Mouse (Mus musculus): ENCODE results near the gene Pum2. TPM values are rescaled to one million over a fixed set of nuclear protein-coding genes. Genes with fewer than 3 reads are reported as not detected.
"Not testable (repeated sequence)": the region's sequence is repeated elsewhere in the genome, so short reads cannot be mapped to it uniquely, and the experiment has no call there.

The Pum2 gene
- polyA plus RNA-seq, 1 experiment from 2014 or later = 22.7 TPM

DNA sequence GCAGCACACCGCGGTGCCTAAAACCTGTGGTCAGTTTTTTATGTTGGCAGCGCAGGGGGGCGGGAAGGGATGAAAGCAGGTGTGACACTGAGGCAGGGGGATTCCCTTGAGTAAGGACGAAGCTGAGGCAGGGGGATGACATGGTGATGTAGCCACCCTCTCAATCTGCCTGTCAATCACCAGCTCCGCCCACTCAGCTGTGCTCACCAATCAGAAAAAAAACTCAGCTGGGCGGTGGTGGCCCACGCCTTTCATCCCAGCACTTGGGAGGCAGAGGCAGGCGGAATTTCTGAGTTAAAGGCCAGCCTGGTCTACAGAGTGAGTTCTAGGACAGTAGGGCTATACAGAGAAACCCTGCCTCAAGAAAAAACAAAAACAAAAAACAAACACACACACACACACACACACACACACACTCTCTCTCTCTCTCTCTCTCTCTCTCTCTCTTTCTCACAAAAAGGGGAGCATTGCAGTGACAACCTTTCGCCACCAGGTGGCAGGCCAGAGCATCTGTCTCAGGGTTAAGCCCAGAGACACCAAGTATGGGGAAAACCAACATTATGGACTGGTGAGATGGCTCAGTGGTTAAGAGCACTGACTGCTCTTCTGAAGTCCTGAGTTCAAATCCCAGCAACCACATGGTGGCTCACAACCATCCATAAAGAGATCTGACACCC, 35.4 kb upstream of the Pum2 start:
- H3K9ac ChIP-seq (ENCODE audit: low read depth, low read length); H3K4me1 ChIP-seq (replicated peaks; ENCODE audit: control insufficient read depth, insufficient read depth, low read length); H3K4me2 ChIP-seq (replicated peaks; ENCODE audit: low read depth); H3K27ac ChIP-seq (ENCODE audit: low read depth, low read length); H3K36me3 ChIP-seq (ENCODE audit: control insufficient read depth, insufficient read depth); H3K27me3 ChIP-seq (replicated peaks; ENCODE audit: control insufficient read depth, insufficient read depth, low read length); H3K4me3 ChIP-seq (ENCODE audit: low read depth, low read length); ATAC-seq; H3K9me3 ChIP-seq (ENCODE audit: control insufficient read depth): not testable (repeated sequence)
- TF ChIP-seq CTCF (IDR thresholded peaks at IDR 0.05; ENCODE audit: low read depth) = peak; percentile 94
- 71% methylated on average over 10 of the region's 10 CpGs for WGBS

DNA sequence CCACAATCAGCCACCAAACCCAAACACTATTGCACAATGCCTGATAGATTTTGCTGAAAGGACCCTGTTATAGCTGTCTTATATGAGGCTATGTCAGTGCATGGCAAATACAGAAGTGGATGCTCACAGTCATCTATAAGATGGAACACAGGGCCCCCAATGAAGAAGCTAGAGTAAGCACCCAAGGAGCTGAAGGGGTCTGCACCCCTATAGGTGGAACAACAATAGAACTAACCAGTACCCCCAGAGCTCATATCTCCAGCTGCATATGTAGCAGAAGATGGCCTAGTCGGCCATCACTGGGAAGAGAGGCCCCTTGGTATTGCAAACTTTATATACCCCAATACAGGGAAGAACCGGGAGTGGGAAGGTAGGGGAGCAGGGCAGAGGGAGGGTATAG, 33.7 kb upstream of the Pum2 start:
- 2% methylated on average over 2 of the region's 2 CpGs for WGBS
- Histone ChIP-seq H3K4me3 (ENCODE audit: low read depth, low read length) (peak overlapping the region; percentile 94), H3K4me2 (replicated peaks; ENCODE audit: low read depth) (peak overlapping the region; percentile 72)
- not testable (repeated sequence) for H3K36me3 ChIP-seq (ENCODE audit: control insufficient read depth, insufficient read depth); H3K27ac ChIP-seq (ENCODE audit: low read depth, low read length); H3K27me3 ChIP-seq (replicated peaks; ENCODE audit: control insufficient read depth, insufficient read depth, low read length); ATAC-seq; H3K4me1 ChIP-seq (replicated peaks; ENCODE audit: control insufficient read depth, insufficient read depth, low read length); H3K9ac ChIP-seq (ENCODE audit: low read depth, low read length); H3K9me3 ChIP-seq (ENCODE audit: control insufficient read depth)

- Histone ChIP-seq H3K27ac (ENCODE audit: low read depth, low read length) (peak overlapping the region; percentile 91), H3K4me3 (ENCODE audit: low read depth, low read length) (peak overlapping the region; percentile 94), H3K36me3 (ENCODE audit: control insufficient read depth, insufficient read depth) (no peaks in the 10 kb centered on the region), H3K4me1 (replicated peaks; ENCODE audit: control insufficient read depth, insufficient read depth, low read length) (no peaks in the 10 kb centered on the region), H3K4me2 (replicated peaks; ENCODE audit: low read depth) (peak overlapping the region; percentile 72), H3K27me3 (replicated peaks; ENCODE audit: control insufficient read depth, insufficient read depth, low read length) (no peaks in the 10 kb centered on the region), H3K9ac (ENCODE audit: low read depth, low read length) (peak overlapping the region; percentile 81), H3K9me3 (ENCODE audit: control insufficient read depth) (no peaks in the 10 kb centered on the region)
- ATAC-seq = peak; percentile 98
- TF ChIP-seq CTCF (IDR thresholded peaks at IDR 0.05; ENCODE audit: low read depth) = peak; percentile 23; the same call in 1 of the 2 replicates
- under 1% methylated on average over 46 of the region's 47 CpGs for WGBS
Measured at GRCm38 (mm10) chr12:8640711-8641424, 33.1 kb upstream of the Pum2 start.

DNA sequence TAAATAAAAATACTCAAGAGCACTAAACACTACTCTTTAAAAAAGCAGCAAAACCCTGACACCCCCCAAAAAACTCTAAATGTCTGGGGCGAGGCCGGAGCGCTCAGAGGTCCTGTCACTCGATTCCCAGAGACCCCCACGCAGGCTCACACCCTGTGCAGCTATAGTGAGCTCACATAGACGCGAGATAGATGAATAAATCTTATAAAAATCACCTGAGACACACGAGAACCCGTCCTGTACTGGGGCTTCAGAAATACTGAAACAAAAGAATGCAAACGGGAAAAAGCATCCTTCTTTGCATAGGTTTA, 32.6 kb upstream of the Pum2 start:
- H3K4me3 ChIP-seq (ENCODE audit: low read depth, low read length) = peak overlapping the region; percentile 94
- no peaks in the 10 kb centered on the region for H3K36me3 ChIP-seq (ENCODE audit: control insufficient read depth, insufficient read depth)
- WGBS = 9% methylated on average over 10 of the region's 10 CpGs
- H3K4me1 ChIP-seq (replicated peaks; ENCODE audit: control insufficient read depth, insufficient read depth, low read length) = no peaks in the 10 kb centered on the region
- peak overlapping the region; percentile 72 for H3K4me2 ChIP-seq (replicated peaks; ENCODE audit: low read depth)
- peak overlapping the region; percentile 81 for H3K9ac ChIP-seq (ENCODE audit: low read depth, low read length)
- TF ChIP-seq CTCF (IDR thresholded peaks at IDR 0.05; ENCODE audit: low read depth) = no peak
- ATAC-seq = no peak
- no peaks in the 10 kb centered on the region for H3K27me3 ChIP-seq (replicated peaks; ENCODE audit: control insufficient read depth, insufficient read depth, low read length)
- no peak overlapping the region for H3K27ac ChIP-seq (ENCODE audit: low read depth, low read length)
- no peaks in the 10 kb centered on the region for H3K9me3 ChIP-seq (ENCODE audit: control insufficient read depth)

DNA sequence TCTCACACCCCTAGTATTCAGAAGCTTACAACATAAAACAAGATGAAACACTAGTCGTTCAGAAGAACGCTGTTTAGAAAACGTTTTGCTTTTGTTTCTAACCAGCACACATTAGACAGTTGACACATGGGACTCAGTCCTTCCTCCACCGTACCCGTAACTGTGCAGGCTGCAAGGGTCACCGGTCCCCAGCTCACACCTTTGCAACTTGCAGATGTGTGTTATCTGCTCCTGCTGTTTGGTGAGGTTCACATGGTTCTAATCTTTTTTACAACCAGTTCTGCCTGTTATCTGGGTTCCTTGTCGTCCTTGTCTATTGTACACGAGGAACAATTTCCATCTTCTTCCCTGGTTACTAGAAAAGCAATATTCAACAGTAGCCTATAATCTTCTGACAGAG, 25.7 kb upstream of the Pum2 start:
- H3K4me3 ChIP-seq (ENCODE audit: low read depth, low read length); H3K9ac ChIP-seq (ENCODE audit: low read depth, low read length); H3K9me3 ChIP-seq (ENCODE audit: control insufficient read depth); H3K27ac ChIP-seq (ENCODE audit: low read depth, low read length); H3K27me3 ChIP-seq (replicated peaks; ENCODE audit: control insufficient read depth, insufficient read depth, low read length); H3K4me1 ChIP-seq (replicated peaks; ENCODE audit: control insufficient read depth, insufficient read depth, low read length); H3K4me2 ChIP-seq (replicated peaks; ENCODE audit: low read depth); H3K36me3 ChIP-seq (ENCODE audit: control insufficient read depth, insufficient read depth); ATAC-seq: not testable (repeated sequence)
- WGBS = 38% methylated on average over 8 of the region's 8 CpGs

- not testable (repeated sequence) for H3K9ac ChIP-seq (ENCODE audit: low read depth, low read length); H3K27me3 ChIP-seq (replicated peaks; ENCODE audit: control insufficient read depth, insufficient read depth, low read length); H3K4me2 ChIP-seq (replicated peaks; ENCODE audit: low read depth); ATAC-seq; H3K4me3 ChIP-seq (ENCODE audit: low read depth, low read length); H3K4me1 ChIP-seq (replicated peaks; ENCODE audit: control insufficient read depth, insufficient read depth, low read length); H3K9me3 ChIP-seq (ENCODE audit: control insufficient read depth); H3K36me3 ChIP-seq (ENCODE audit: control insufficient read depth, insufficient read depth); H3K27ac ChIP-seq (ENCODE audit: low read depth, low read length)
- 69% methylated on average over 3 of the region's 3 CpGs for WGBS
Measured at GRCm38 (mm10) chr12:8650027-8650426, 23.9 kb upstream of the Pum2 start.

All from intestine, postnatal 0 days (tissue).